Mouse (Mus musculus) liver, adult 2 months (tissue): ENCODE data around the gene Camk2n1. TPM values are rescaled to one million over a fixed set of nuclear protein-coding genes. Genes with fewer than 3 reads are reported as not detected.

ENCODE experiments used
- DNase-seq: peaks from one replicate; pipeline ENCODE4 v3.0.0-alpha.2; 2011; ENCODE audit warnings: low read depth, low spot score; ENCODE audit errors: extremely low read depth
- H3K27ac ChIP-seq: fragments of 200-500 bp; replicated peaks from 2 replicates; pipeline ENCODE4 v1.5.1; 2012; ENCODE audit warnings: low read depth, mild to moderate bottlenecking, control low read depth, inconsistent platforms, low read length; ENCODE audit not compliant: insufficient read depth
- H3K27me3 ChIP-seq: fragments of 200-500 bp; 2 replicates; pipeline ENCODE4 v1.6.1; 2012; ENCODE audit warnings: mild to moderate bottlenecking, moderate library complexity, low read length, inconsistent platforms; ENCODE audit not compliant: control insufficient read depth, insufficient read depth
- H3K36me3 ChIP-seq: fragments of 200-500 bp; 2 replicates; pipeline ENCODE4 v1.6.1; 2012; ENCODE audit warnings: low read length, inconsistent platforms; ENCODE audit not compliant: control insufficient read depth, insufficient read depth
- H3K4me1 ChIP-seq: fragments of 200-500 bp; 2 replicates; pipeline ENCODE4 v1.6.1; 2011; ENCODE audit warnings: low read length; ENCODE audit not compliant: control insufficient read depth, insufficient read depth
- H3K4me3 ChIP-seq: fragments of 200-500 bp; 2 replicates; pipeline ENCODE4 v1.5.1; 2011; ENCODE audit warnings: low read depth, mild to moderate bottlenecking, control low read depth, low read length, moderate library complexity; ENCODE audit not compliant: insufficient read depth
- H3K79me2 ChIP-seq: fragments of 200-500 bp; 2 replicates; pipeline ENCODE4 v1.6.1; 2012; ENCODE audit warnings: inconsistent platforms, mild to moderate bottlenecking, low read length, moderate library complexity; ENCODE audit not compliant: control insufficient read depth, insufficient read depth
- H3K9ac ChIP-seq: fragments of 200-500 bp; 2 replicates; pipeline ENCODE4 v1.6.1; 2012; ENCODE audit warnings: low read depth, mild to moderate bottlenecking, control low read depth, inconsistent platforms, low read length
- CTCF ChIP-seq: fragments of 200-500 bp; IDR thresholded peaks from 2 replicates; pipeline ENCODE4 v1.5.1; 2011; ENCODE audit warnings: low read depth, low read length, control low read depth
- POLR2A ChIP-seq: fragments of 200-500 bp; IDR thresholded peaks from 2 replicates; pipeline ENCODE4 v1.6.1; 2011; ENCODE audit warnings: low read length, control low read depth; ENCODE audit not compliant: insufficient read depth; ENCODE audit errors: extremely low read depth
- WGBS: fragments of 180-500 bp; shearing (Covaris S2); methylation state at CpG from one replicate; pipeline ENCODE4 v1.1.7; 2018; 5-methylcytosine and 5-hydroxymethylcytosine counted together
- polyA plus RNA-seq: library from polyadenylated mRNA; depleted of rRNA; stranded (reverse); fragments of >200 nt; gene quantifications from 2 replicates; pipeline ENCODE4 v1.2.3, GENCODE M21; 2012; rRNA removed
- total RNA-seq: library from RNA; depleted of rRNA; stranded (reverse); fragments of >200 nt; gene quantifications from 2 replicates; pipeline ENCODE4 v1.2.3, GENCODE M21; 2014; rRNA removed

Camk2n1 gene
- total RNA-seq (15.4 and 18.6 TPM in 2 replicates), polyA plus RNA-seq (40.4 and 52.5 TPM in 2 replicates)

DNA sequence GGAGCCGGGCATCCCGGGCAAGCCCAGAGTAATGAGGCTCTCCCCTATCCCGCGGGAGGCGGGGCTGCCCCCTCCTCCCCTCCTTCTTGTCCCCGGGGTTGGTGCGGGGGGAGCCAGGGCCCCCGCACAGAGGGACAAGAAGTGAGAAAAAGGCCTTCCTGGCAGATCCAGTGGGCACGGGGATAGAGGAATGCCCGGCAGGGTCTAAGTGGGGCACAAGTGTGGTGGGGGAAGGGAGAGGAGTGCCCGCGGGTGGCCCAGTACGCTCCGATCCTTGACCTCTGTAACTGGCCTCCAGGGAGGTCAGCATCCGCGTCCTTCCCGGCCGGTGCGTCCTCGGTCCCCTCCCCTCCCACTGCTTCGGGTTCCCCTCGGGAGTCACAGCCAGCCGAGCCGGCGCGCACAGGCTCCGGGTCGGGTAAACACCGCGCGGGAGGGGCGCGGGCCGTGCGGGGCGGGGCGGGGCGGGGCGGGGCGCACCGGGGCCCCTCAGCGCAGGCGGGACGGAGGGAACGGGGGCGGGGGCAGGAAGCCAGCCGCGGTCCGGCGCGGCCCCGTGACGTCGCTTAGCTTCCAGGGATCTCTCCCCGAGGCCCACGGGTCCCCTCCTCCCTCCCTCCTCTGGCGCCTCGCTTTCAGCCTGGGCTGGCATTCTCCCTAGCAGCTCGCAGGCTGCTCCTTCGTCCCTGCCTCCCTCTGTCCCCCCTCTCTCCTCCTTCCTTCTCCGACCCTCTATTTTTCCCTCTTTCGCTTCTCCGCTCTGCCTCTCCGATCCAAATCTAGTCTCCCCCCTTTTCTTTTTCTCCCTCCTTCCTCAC is at the start of gene Camk2n1:
TSS of gene Camk2n1 (plus strand) at position 562 of the 818 bp plus-strand sequence.
- peak within 1 kb of the TSS; percentile 87 for H3K27ac ChIP-seq
- TF ChIP-seq CTCF: no peak
- peak; percentile 88 for TF ChIP-seq POLR2A
- DNase-seq: peak; percentile 78
- peaks cover 10% of the 10 kb centered on the region for H3K4me1 ChIP-seq
- H3K9ac ChIP-seq: peak within 1 kb of the TSS; percentile 100
- under 1% methylated on average over 45 of the region's 64 CpGs for WGBS
- no peaks in the 10 kb centered on the region for H3K36me3 ChIP-seq
- peaks cover 10% of the 10 kb centered on the region; the same call in 1 of the 2 replicates for H3K79me2 ChIP-seq
- peak within 1 kb of the TSS; percentile 99 for H3K4me3 ChIP-seq
- H3K27me3 ChIP-seq: no peaks in the 10 kb centered on the region

DNA sequence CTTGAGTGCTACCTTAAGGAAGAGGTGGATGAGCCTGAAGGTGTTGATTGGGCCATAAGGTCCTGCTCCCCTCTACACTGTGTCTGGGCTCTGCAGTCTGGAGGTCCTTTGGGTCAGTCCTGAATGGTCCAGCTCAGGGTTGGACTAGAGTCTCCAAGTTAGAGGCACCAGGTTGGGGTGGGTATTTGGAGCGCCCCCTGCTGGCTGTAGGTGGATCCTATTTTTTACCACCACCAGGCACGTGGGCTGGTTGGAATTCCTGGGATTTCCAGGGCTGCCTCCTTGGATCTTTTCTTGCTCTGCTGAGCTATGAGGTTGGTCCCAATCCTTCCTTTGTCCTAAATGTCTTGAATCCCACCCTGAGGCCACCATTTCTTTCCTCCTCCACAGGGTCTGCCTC is 49.3 kb upstream of the Camk2n1 start:
- H3K27me3 ChIP-seq: no peaks in the 10 kb centered on the region
- H3K4me3 ChIP-seq: no peak overlapping the region
- peak; percentile 84 for TF ChIP-seq CTCF
- no peak for TF ChIP-seq POLR2A
- WGBS: 4% methylated on average over 2 of the region's 2 CpGs
- H3K36me3 ChIP-seq: no peaks in the 10 kb centered on the region
- H3K4me1 ChIP-seq: no peaks in the 10 kb centered on the region
- peak; percentile 30 for DNase-seq
- no peak overlapping the region for H3K9ac ChIP-seq
- no peaks in the 10 kb centered on the region for H3K79me2 ChIP-seq
- H3K27ac ChIP-seq: no peak overlapping the region

- Histone ChIP-seq H3K9ac (no peak overlapping the region), H3K79me2 (no peaks in the 10 kb centered on the region), H3K27ac (no peak overlapping the region), H3K4me3 (no peak overlapping the region), H3K4me1 (no peaks in the 10 kb centered on the region), H3K36me3 (no peaks in the 10 kb centered on the region), H3K27me3 (no peaks in the 10 kb centered on the region)
- no peak for TF ChIP-seq CTCF
- DNase-seq: no peak
- WGBS: 69% methylated on average over 12 of the region's 13 CpGs
Observed at GRCm38 (mm10) chr4:138407479-138408194, 46.5 kb upstream of the Camk2n1 start.

GRCm38 (mm10) chr4:138411011-138411410 is 43.1 kb upstream of the Camk2n1 start:
- Histone ChIP-seq H3K4me1 (no peaks in the 10 kb centered on the region), H3K27me3 (no peaks in the 10 kb centered on the region), H3K27ac (no peak overlapping the region), H3K9ac (no peak overlapping the region), H3K36me3 (no peaks in the 10 kb centered on the region), H3K79me2 (no peaks in the 10 kb centered on the region), H3K4me3 (no peak overlapping the region)
- DNase-seq: no peak
- TF ChIP-seq CTCF (no peak), POLR2A (no peak)
- 12% methylated on average over 5 of the region's 5 CpGs for WGBS

DNA sequence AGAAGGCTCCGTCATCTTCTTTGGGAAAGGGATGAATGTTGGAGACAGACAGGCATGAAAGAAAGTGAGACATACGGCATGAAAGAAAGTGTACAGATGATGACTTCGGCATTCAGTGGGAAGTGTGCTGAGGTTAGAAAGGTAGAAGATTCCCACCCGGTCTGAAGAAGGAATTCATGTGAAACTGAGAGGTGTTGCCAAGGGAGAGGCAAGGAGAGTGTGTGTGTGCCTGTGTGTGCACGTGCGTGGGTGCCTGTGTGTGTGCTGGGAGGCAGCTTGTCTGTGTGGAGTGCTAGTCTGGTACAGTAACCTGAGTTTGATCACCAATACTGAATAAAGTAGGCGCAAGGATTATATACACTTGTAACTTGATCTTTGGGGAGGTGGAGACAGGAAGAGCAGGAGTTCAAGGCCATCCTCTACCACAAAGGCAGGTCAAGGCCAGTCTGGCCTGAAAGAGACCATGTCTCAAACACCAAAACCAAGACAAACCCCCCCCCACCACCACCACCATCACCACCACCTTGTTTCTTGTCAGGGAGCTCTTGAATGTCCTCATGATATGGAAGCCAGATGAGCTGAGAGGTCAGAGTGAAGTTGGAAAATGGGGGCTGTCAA is 42.5 kb upstream of the Camk2n1 start:
- TF ChIP-seq CTCF (no peak), POLR2A (no peak)
- no peak for DNase-seq
- H3K4me3 ChIP-seq: no peak overlapping the region
- H3K27ac ChIP-seq: no peak overlapping the region
- H3K9ac ChIP-seq: no peak overlapping the region
- 45% methylated on average over 7 of the region's 7 CpGs for WGBS
- no peaks in the 10 kb centered on the region for H3K27me3 ChIP-seq
- no peaks in the 10 kb centered on the region for H3K4me1 ChIP-seq
- H3K36me3 ChIP-seq: no peaks in the 10 kb centered on the region
- no peaks in the 10 kb centered on the region for H3K79me2 ChIP-seq
